Mouse (Mus musculus) lung, adult 2 months (tissue): Measurements from ENCODE around the gene Gm42674. TPM values are rescaled to one million over a fixed set of nuclear protein-coding genes. Genes with fewer than 3 reads are reported as not detected.
A peak's percentile ranks its signal among the peaks of the same experiment; 100 is the strongest.

ENCODE experiments used
- DNase-seq: peaks from one replicate; pipeline ENCODE4 v3.0.0; 2022
- H3K4me1 ChIP-seq: fragments of 200-500 bp; 2 replicates; pipeline ENCODE4 v1.6.1; 2011; ENCODE audit warnings: low read length; ENCODE audit not compliant: control insufficient read depth, insufficient read depth
- H3K4me3 ChIP-seq: fragments of 200-500 bp; replicated peaks from 2 replicates; pipeline ENCODE3; 2011; ENCODE audit warnings: low read depth, mild to moderate bottlenecking, control low read depth, low read length; ENCODE audit errors: extremely low read depth
- CTCF ChIP-seq: fragments of 200-500 bp; IDR thresholded peaks from 2 replicates; pipeline ENCODE4 v1.5.1; 2011; ENCODE audit warnings: mild to moderate bottlenecking, low read length, control low read depth; ENCODE audit not compliant: insufficient read depth
- POLR2A ChIP-seq: fragments of 200-500 bp; IDR thresholded peaks from 2 replicates; pipeline ENCODE4 v1.6.1; 2011; ENCODE audit warnings: low read depth, mild to moderate bottlenecking, control low read depth, low read length, borderline replicate concordance; ENCODE audit errors: extremely low read depth
- WGBS: fragments of 180-500 bp; shearing (Covaris S2); methylation state at CpG from one replicate; pipeline ENCODE4 v1.1.7; 2018; 5-methylcytosine and 5-hydroxymethylcytosine counted together
- polyA plus RNA-seq: library from polyadenylated mRNA; depleted of rRNA; stranded (reverse); fragments of >200 nt; gene quantifications from 2 replicates; pipeline ENCODE4 v1.2.3, GENCODE M21; 2012; rRNA removed

Gm42674 gene
- polyA plus RNA-seq, 1 experiment, result not detected

DNA sequence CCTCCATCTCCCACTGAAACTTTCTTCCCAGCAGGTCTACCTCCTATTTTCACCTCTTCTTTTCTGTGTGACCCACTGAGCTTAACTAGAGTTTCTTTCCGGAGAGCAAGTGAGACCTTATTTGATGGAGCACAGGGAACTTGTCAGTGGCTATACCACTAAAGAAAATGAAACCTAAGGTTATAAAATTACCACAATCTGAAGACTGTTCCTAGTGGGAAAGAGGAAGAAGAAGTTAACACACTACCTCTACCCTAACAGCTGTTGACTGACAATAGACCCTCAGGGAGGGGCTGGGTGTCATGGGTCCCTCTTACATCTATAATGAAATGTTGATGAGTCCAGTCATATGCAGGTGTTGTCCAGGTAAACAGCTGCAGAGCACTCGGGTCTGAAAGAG is 30.3 kb downstream of the Gm42674 start:
- Histone ChIP-seq H3K4me3 (no peak overlapping the region), H3K4me1 (no peaks in the 10 kb centered on the region)
- TF ChIP-seq POLR2A (no peak), CTCF (no peak)
- no peak for DNase-seq
- WGBS, result 75% methylated on average over 2 of the region's 2 CpGs

DNA sequence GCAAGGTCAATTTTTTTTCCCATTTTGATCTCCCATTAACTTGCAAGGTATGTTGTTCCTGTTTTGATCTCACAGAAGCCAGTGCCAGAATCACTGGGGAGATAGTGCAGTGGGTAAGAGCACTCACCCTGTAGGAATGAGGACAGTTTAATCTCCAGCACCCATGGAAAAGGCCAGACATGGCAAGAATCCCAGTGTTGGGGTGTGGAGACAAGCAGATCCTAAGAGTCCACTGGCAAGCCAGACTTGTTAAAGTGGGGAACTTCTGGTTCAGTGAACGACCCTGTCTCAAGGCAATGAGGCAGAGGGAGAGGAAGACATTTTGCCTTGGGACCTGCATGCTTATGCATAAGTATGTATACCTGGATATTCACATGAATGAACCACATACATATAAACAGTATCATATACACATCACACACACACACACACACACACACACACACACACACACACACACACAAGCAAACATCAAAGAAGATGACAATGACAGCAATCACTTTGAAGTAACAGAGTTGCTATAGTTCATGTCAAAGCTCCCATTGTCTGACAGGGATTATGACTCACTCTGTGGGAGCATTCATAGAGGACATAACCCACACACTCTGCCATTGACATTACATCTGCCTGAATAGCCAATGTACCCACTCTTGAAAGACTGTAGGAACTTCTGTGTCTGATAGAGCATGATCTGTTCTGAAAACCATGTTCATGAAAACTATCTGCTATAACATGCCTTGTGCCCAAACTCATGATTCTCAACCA is 37.0 kb downstream of the Gm42674 start:
- 56% methylated on average over 1 of the region's 1 CpGs for WGBS
- Histone ChIP-seq H3K4me3 (no peak overlapping the region), H3K4me1 (no peaks in the 10 kb centered on the region)
- no peak for TF ChIP-seq CTCF
- no peak for TF ChIP-seq POLR2A
- no peak for DNase-seq

DNA sequence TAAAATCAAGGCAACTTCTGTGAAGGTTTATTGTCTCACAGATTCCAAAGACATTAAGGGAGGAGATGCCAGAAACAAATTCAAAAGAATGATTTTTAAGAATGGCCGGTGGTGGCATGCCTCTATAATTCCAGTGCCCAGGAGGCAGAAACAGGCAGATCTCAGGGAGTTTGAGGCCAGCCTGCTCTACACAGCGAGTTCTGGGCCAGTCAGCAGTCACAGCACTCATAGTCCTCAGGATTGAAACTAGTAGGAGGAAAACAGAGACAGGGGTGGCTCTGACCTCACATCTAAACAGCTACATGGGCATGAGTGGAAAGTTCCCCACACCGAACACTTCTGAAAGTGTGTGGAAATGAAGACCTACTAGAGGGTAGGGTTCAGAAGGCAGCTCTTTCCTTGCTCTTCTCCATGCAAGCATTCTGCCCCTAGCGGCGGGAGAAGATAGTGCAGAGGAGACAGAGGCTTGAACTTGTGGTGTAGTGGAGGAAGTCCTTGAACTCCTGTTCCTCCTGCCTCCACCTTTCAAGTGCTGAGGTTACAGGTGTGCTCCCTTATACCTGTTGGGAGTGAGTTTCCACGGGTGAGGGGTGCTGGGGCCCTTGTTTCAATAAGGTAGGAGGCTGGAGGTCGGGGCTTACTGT is 37.9 kb downstream of the Gm42674 start:
- H3K4me1 ChIP-seq, result no peaks in the 10 kb centered on the region
- no peak overlapping the region for H3K4me3 ChIP-seq
- 56% methylated on average over 7 of the region's 7 CpGs for WGBS
- TF ChIP-seq CTCF, result peak; percentile 76
- TF ChIP-seq POLR2A, result no peak
- DNase-seq, result no peak

DNA sequence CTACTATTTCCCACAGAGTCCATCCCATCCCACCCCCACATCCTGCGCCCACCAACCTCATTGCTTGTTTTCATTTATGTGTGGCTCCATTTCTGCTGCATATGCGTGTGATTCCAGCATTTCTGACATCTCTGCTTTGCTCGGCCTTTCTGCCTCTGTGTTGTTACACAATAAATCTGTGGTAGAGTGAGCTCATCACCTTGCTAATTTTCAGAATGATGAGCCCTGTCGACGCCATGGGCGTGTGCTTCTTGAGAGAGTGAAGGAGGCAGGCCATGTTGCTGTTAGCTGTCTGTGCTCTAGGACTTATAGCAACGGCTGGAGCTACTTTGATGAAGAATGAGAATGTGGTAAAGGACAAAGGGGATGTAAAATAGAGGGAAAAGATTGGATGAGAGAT is 39.3 kb downstream of the Gm42674 start:
- no peak for DNase-seq
- TF ChIP-seq CTCF (no peak), POLR2A (no peak)
- no peaks in the 10 kb centered on the region for H3K4me1 ChIP-seq
- WGBS, result 79% methylated on average over 7 of the region's 7 CpGs
- no peak overlapping the region for H3K4me3 ChIP-seq

DNA sequence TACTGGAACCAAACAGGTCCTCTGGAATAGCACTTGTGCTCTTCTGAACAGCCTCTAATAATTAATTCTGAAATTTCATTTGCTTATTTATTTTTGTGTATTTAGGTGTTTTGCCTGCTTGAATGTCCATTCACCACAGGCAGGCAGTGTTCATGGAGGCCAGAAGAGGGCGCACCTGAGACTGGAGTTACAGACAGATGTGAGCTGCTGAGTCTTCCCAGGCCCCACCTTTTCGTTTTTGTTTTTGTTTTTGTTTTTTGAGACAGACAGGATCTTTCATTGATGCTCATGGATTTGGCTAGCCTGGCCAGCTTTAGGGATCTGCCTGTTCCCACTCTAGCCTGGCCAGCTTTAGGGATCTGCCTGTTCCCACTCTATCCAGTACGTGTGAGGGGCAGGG is 42.5 kb downstream of the Gm42674 start:
- peak; percentile 57 for DNase-seq
- H3K4me1 ChIP-seq, result no peaks in the 10 kb centered on the region
- 36% methylated on average over 3 of the region's 3 CpGs for WGBS
- no peak for TF ChIP-seq POLR2A
- TF ChIP-seq CTCF, result peak; percentile 74
- H3K4me3 ChIP-seq, result no peak overlapping the region

DNA sequence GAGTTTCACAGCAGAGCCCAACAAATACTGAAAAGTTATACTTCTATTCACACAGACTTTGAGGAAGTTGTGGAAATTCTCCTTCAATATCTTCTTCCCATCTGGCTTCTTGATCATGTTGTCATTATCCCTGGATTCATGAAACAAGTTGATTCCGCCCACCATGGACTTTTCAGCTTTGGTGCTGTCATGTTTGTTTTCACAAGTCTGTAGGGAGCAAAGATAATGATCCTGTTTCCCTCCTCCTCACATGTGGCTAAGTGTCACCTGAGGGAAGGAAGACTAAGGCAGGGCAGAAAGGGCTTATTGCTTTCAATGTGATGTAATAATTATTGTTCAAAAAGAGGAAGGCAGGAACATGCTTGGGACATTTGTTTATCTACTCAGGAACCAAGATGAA is 45.6 kb downstream of the Gm42674 start:
- WGBS, result 61% methylated on average over 1 of the region's 1 CpGs
- H3K4me1 ChIP-seq, result no peaks in the 10 kb centered on the region
- DNase-seq, result no peak
- TF ChIP-seq POLR2A (no peak), CTCF (no peak)
- no peak overlapping the region for H3K4me3 ChIP-seq

DNA sequence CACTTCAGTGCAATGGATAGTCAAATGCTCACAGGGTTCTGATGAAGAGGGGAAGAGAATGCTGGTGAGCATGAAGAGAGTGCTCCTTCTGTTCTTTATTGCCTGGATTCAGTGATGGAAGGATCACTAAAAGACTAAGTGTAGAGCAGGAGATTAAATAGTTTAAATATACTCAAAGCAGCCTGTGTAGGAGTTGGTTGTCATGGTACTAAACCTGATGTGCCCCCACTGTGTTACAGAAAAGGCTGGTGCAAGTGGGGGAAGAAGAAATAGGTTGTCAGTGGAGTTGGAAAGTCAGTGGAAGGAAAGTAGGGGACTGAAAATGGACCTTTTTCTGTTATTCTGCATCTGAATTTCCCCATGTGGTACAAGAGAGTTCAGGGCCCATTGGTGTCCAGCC is 47.3 kb downstream of the Gm42674 start:
- H3K4me1 ChIP-seq, result no peaks in the 10 kb centered on the region
- TF ChIP-seq POLR2A (no peak), CTCF (no peak)
- H3K4me3 ChIP-seq, result no peak overlapping the region
- DNase-seq, result no peak

DNA sequence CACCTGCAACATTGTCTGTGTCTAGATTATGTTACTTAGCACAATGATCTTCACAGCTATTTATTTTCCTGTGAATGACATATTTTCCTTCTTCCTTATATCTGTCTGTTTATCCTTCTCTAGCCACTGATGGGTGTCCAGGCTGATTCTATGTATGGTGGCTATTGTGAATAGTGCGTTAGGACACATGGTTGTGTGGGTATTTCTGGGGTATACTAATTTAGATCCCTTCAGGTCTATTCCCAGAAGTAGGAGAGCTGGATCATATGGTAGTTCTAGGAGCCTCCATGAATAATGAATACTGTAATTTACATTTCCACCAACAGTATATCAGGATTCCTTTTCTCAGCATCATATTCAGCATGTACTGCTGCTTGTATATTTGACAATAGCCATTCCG is 48.1 kb downstream of the Gm42674 start:
- WGBS, result 93% methylated on average over 2 of the region's 2 CpGs
- TF ChIP-seq CTCF (no peak), POLR2A (no peak)
- Histone ChIP-seq H3K4me1 (no peaks in the 10 kb centered on the region), H3K4me3 (no peak overlapping the region)
- no peak for DNase-seq

DNA sequence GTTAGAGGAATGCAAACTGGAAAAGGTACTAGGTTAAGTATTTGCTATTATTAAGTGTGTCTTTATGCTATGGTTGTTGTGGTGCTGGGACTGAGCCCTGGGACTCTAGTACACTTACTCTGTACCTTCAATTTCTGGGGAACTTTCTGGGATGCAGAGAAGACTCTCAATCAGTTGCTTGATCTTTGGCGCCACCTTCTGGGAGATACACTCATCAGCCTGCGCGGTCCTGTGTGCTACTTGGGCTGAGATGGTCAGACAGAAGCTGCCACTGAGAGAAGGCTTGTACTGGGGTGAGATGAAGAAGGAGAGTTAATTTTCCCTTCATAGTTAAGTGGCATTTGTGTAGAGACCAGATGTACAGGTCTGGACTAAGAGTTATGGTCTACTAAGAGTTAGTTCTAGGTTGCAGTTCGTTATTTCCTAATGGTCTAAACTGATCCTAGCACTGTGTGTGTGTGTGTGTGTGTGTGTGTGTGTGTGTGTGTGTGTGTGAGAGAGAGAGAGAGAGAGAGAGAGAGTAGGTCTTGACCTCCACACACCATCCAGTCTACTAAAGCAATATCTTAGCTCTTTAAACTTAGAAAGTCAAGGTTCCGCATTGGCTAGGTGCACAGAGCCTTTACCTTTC is 51.3 kb downstream of the Gm42674 start:
- peak; percentile 53 for DNase-seq
- H3K4me3 ChIP-seq, result no peak overlapping the region
- WGBS, result 35% methylated on average over 5 of the region's 5 CpGs
- TF ChIP-seq POLR2A (no peak), CTCF (peak; percentile 82)
- no peaks in the 10 kb centered on the region for H3K4me1 ChIP-seq

DNA sequence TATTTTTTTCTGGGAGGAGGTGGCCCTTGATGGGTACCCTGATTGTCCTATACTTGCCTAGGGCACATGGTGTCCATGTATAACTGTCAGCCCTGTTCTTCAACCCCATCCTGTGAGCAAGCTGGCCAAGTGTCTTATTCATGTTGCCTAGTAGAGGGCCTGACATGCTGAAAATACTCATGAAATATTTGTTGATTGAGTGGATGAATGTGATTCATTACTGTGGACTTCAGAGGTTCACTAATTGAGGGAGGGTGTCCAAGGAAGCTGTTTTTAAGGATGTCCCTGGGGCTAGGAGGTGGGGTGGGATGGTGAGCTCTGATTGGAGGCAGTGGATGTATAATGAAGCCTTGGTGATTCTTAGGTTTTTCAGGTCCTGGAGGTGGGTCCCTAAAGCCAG is 52.0 kb downstream of the Gm42674 start, which contains the start of gene S100a7a:
S100a7a (plus strand) TSS at position 301 of the 400 bp plus-strand sequence.
- DNase-seq, result no peak
- Histone ChIP-seq H3K4me1 (no peaks in the 10 kb centered on the region), H3K4me3 (no peak within 1 kb of the TSS)
- TF ChIP-seq POLR2A (no peak), CTCF (no peak)

Other genes with a start within 250 kb of the Gm42674 start
- 26.3 and 27.5 TPM in 2 replicates for gene Slc27a3, start 212.0 kb upstream of the Gm42674 start, polyA plus RNA-seq
- gene Ints3, start 168.3 kb upstream of the Gm42674 start, polyA plus RNA-seq, result 24.6 and 28.4 TPM in 2 replicates
- gene Npr1, start 136.0 kb upstream of the Gm42674 start, polyA plus RNA-seq, result 162 and 199 TPM in 2 replicates
- 13.2 and 22.3 TPM in 2 replicates for gene Ilf2, start 125.8 kb upstream of the Gm42674 start, polyA plus RNA-seq
- 29.0 and 47.3 TPM in 2 replicates for gene Snapin, start 110.9 kb upstream of the Gm42674 start, polyA plus RNA-seq
- 38.6 and 48.4 TPM in 2 replicates for gene Chtop, start 92.4 kb upstream of the Gm42674 start, polyA plus RNA-seq
- gene S100a1, start 87.5 kb upstream of the Gm42674 start, polyA plus RNA-seq, result 149 and 169 TPM in 2 replicates
- gene S100a13, start 87.5 kb upstream of the Gm42674 start, polyA plus RNA-seq, result 81.0 and 103 TPM in 2 replicates
- 1.7 and 32.5 TPM in 2 replicates for gene S100a14, start 75.0 kb upstream of the Gm42674 start, polyA plus RNA-seq
- gene S100a16, start 64.7 kb upstream of the Gm42674 start, polyA plus RNA-seq, result 180 and 274 TPM in 2 replicates
- gene S100a3, start 41.3 kb upstream of the Gm42674 start, polyA plus RNA-seq, result 1.0 and 2.3 TPM in 2 replicates
- not detected in 2 replicates for gene S100a2, start 11.7 kb upstream of the Gm42674 start, polyA plus RNA-seq
- gene S100a4, start 1.9 kb downstream of the Gm42674 start, polyA plus RNA-seq, result 28.9 and 51.0 TPM in 2 replicates
- not detected in 2 replicates for gene S100a5, start 6.6 kb downstream of the Gm42674 start, polyA plus RNA-seq
- gene S100a6, start 11.0 kb downstream of the Gm42674 start, polyA plus RNA-seq, result 439 and 454 TPM in 2 replicates
- 0.51 and 5.6 TPM in 2 replicates for gene S100a7a, start 52.1 kb downstream of the Gm42674 start, polyA plus RNA-seq
- 5.6 and 15.3 TPM in 2 replicates for gene S100a8, start 67.1 kb downstream of the Gm42674 start, polyA plus RNA-seq
- gene S100a9, start 93.8 kb downstream of the Gm42674 start, polyA plus RNA-seq, result 7.6 and 29.9 TPM in 2 replicates
- 3.0 TPM in 1 of 2 replicates, not detected in the other for gene Pglyrp4, start 125.0 kb downstream of the Gm42674 start, polyA plus RNA-seq
- not detected in 2 replicates for gene Gm5849, start 176.0 kb downstream of the Gm42674 start, polyA plus RNA-seq